Mouse (Mus musculus): ENCODE results near the gene Fcer1g.

DNA sequence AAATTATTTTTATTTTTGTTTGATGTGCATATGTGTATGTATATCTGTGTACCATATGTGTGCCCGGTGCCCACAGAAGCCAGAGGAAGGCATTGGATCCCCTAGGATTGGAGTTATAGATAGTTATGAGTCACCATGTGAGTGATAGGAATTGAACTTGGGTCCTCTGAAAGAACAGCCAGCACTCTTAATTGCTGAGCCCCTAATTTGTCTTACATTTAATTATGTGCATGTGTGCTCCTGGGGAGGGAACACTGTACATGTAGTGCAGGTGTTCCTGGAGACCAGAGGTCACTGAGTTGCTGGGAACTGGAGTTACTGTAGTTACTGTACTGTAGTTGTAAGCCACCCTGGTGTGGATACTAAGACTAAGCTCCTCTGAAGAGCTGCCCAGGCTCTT is 33.4 kb downstream of the Fcer1g start:
- TF ChIP-seq CTCF (IDR thresholded peaks at IDR 0.05) (no peak), POLR2A (IDR thresholded peaks at IDR 0.05; ENCODE audit: insufficient read depth, low read depth, low read length) (no peak)

Measured in heart, adult 2 months (tissue).